Mouse (Mus musculus): ENCODE measurements around the gene Sumo1. TPM values are rescaled to one million over a fixed set of nuclear protein-coding genes. Genes with fewer than 3 reads are reported as not detected.
A peak's percentile ranks its signal among the peaks of the same experiment; 100 is the strongest.
"Not testable (repeated sequence)": the region's sequence is repeated elsewhere in the genome, so short reads cannot be mapped to it uniquely, and the experiment has no call there.

Sumo1 gene
- total RNA-seq, 2 experiments from 2014 or later: 68.4 to 71.9 TPM

- no peak for DNase-seq
These were observed 34.3 kb downstream of the Sumo1 start for GRCm38 (mm10) chr1:59636349-59636748.

GRCm38 (mm10) chr1:59633056-59633455, 37.6 kb downstream of the Sumo1 start:
- no peak for DNase-seq

- no peak for DNase-seq
These were observed 38.5 kb downstream of the Sumo1 start for GRCm38 (mm10) chr1:59631986-59632659.

GRCm38 (mm10) chr1:59630356-59630755, 40.3 kb downstream of the Sumo1 start:
- not testable (repeated sequence) for DNase-seq

- DNase-seq: no peak
These were observed 41.4 kb downstream of the Sumo1 start for GRCm38 (mm10) chr1:59629194-59629593.

GRCm38 (mm10) chr1:59625410-59625809, 45.2 kb downstream of the Sumo1 start:
- peak; percentile 29 for DNase-seq

- DNase-seq: peak; percentile 79
These were observed 47.2 kb downstream of the Sumo1 start for GRCm38 (mm10) chr1:59623325-59624017.

GRCm38 (mm10) chr1:59619201-59619600, 51.4 kb downstream of the Sumo1 start:
- no peak for DNase-seq

- DNase-seq: no peak
These were observed 55.6 kb downstream of the Sumo1 start for GRCm38 (mm10) chr1:59615021-59615420.

GRCm38 (mm10) chr1:59613795-59614194, 56.8 kb downstream of the Sumo1 start:
- peak; percentile 81 for DNase-seq

- no peak for DNase-seq
These were observed 59.7 kb downstream of the Sumo1 start for GRCm38 (mm10) chr1:59610929-59611328.

- peak; percentile 36 for DNase-seq
These were observed 60.7 kb downstream of the Sumo1 start for GRCm38 (mm10) chr1:59609896-59610295.

GRCm38 (mm10) chr1:59609458-59609857, 61.2 kb downstream of the Sumo1 start:
- DNase-seq: no peak

- no peak for DNase-seq
These were observed 61.7 kb downstream of the Sumo1 start for GRCm38 (mm10) chr1:59608920-59609319.

GRCm38 (mm10) chr1:59608125-59608762, 62.4 kb downstream of the Sumo1 start:
- no peak for DNase-seq

GRCm38 (mm10) chr1:59607071-59607470, 63.6 kb downstream of the Sumo1 start:
- DNase-seq: no peak

- no peak for DNase-seq
These were observed 64.2 kb downstream of the Sumo1 start for GRCm38 (mm10) chr1:59606479-59606878.

- DNase-seq: peak; percentile 22
These were observed 66.7 kb downstream of the Sumo1 start for GRCm38 (mm10) chr1:59603893-59604292.

- no peak for DNase-seq
These were observed 67.3 kb downstream of the Sumo1 start for GRCm38 (mm10) chr1:59603417-59603712.

- no peak for DNase-seq
These were observed 67.9 kb downstream of the Sumo1 start for GRCm38 (mm10) chr1:59602531-59603416.

- no peak for DNase-seq
These were observed 75.0 kb downstream of the Sumo1 start for GRCm38 (mm10) chr1:59595609-59596008.

- no peak for DNase-seq
These were observed 75.9 kb downstream of the Sumo1 start for GRCm38 (mm10) chr1:59594586-59595266.

All from heart, postnatal 4 days (tissue).